Mouse (Mus musculus): ENCODE data around the gene Dhx8.

GRCm38 (mm10) chr11:101776846-101777245 lies 44.1 kb downstream of the Dhx8 start:
- TF ChIP-seq POLR2A (IDR thresholded peaks at IDR 0.05; ENCODE audit: insufficient read depth, low read depth, low read length) (no peak), CTCF (IDR thresholded peaks at IDR 0.05) (no peak)
